Mouse (Mus musculus): ENCODE measurements around the gene Sox13. TPM values are rescaled to one million over a fixed set of nuclear protein-coding genes. Genes with fewer than 3 reads are reported as not detected.
"Not testable (repeated sequence)": the region's sequence is repeated elsewhere in the genome, so short reads cannot be mapped to it uniquely, and the experiment has no call there.

The Sox13 gene
- polyA plus RNA-seq, 1 experiment from 2014 or later, result 5.8 TPM

- H3K4me1 ChIP-seq (replicated peaks; ENCODE audit: control insufficient read depth, insufficient read depth, low read length); H3K9me3 ChIP-seq (ENCODE audit: control insufficient read depth, low read length); H3K4me3 ChIP-seq (replicated peaks; ENCODE audit: low read length); H3K9ac ChIP-seq; DNase-seq (ENCODE audit: low spot score); ATAC-seq (ENCODE audit: low FRiP score); H3K4me2 ChIP-seq (replicated peaks); H3K27me3 ChIP-seq (ENCODE audit: control insufficient read depth, insufficient read depth, low read length); H3K36me3 ChIP-seq (replicated peaks; ENCODE audit: control insufficient read depth, insufficient read depth); H3K27ac ChIP-seq: not testable (repeated sequence)
- WGBS, result 64% methylated on average over 1 of the region's 1 CpGs
Measured at GRCm38 (mm10) chr1:133340403-133340802, 83.8 kb downstream of the Sox13 start.

GRCm38 (mm10) chr1:133333937-133334336 lies 90.2 kb downstream of the Sox13 start:
- no peak for ATAC-seq (ENCODE audit: low FRiP score)
- 39% methylated on average over 6 of the region's 6 CpGs for WGBS
- Histone ChIP-seq H3K4me2 (replicated peaks) (no peak overlapping the region), H3K4me3 (replicated peaks; ENCODE audit: low read length) (no peak overlapping the region), H3K27me3 (ENCODE audit: control insufficient read depth, insufficient read depth, low read length) (peaks cover 10% of the 10 kb centered on the region; the same call in 1 of the 2 replicates), H3K9me3 (ENCODE audit: control insufficient read depth, low read length) (no peaks in the 10 kb centered on the region), H3K27ac (no peak overlapping the region), H3K9ac (no peak overlapping the region), H3K36me3 (replicated peaks; ENCODE audit: control insufficient read depth, insufficient read depth) (no peaks in the 10 kb centered on the region), H3K4me1 (replicated peaks; ENCODE audit: control insufficient read depth, insufficient read depth, low read length) (peaks cover 21% of the 10 kb centered on the region)
- DNase-seq (ENCODE audit: low spot score), result no peak

GRCm38 (mm10) chr1:133332656-133333430 lies 91.3 kb downstream of the Sox13 start:
- Histone ChIP-seq H3K27me3 (ENCODE audit: control insufficient read depth, insufficient read depth, low read length) (peaks cover 15% of the 10 kb centered on the region; the same call in 1 of the 2 replicates), H3K4me3 (replicated peaks; ENCODE audit: low read length) (no peak overlapping the region), H3K4me2 (replicated peaks) (no peak overlapping the region), H3K9ac (no peak overlapping the region), H3K9me3 (ENCODE audit: control insufficient read depth, low read length) (no peaks in the 10 kb centered on the region), H3K36me3 (replicated peaks; ENCODE audit: control insufficient read depth, insufficient read depth) (no peaks in the 10 kb centered on the region), H3K4me1 (replicated peaks; ENCODE audit: control insufficient read depth, insufficient read depth, low read length) (peaks cover 21% of the 10 kb centered on the region), H3K27ac (no peak overlapping the region)
- 92% methylated on average over 11 of the region's 11 CpGs for WGBS
- ATAC-seq (ENCODE audit: low FRiP score) (no peak), DNase-seq (ENCODE audit: low spot score) (no peak)

Other genes with a start within 250 kb of the Sox13 start
- gene Golt1a, start 114.6 kb downstream of the Sox13 start, polyA plus RNA-seq (2014; fragmentation: Nextera tagmentation; extraction: Ambion mirVana), result not detected in 2 replicates
- not detected in 2 replicates for gene Kiss1, start 102.5 kb downstream of the Sox13 start, polyA plus RNA-seq (2014; fragmentation: Nextera tagmentation; extraction: Ambion mirVana)
- gene Ren1, start 73.9 kb downstream of the Sox13 start, polyA plus RNA-seq (2014; fragmentation: Nextera tagmentation; extraction: Ambion mirVana), result 7.3 and 11.1 TPM in 2 replicates
- 20.3 TPM in 2 replicates for gene Etnk2, start 60.8 kb downstream of the Sox13 start, polyA plus RNA-seq (2014; fragmentation: Nextera tagmentation; extraction: Ambion mirVana)
- 381 and 468 TPM in 2 replicates for gene Snrpe, start 185.9 kb upstream of the Sox13 start, polyA plus RNA-seq (2014; fragmentation: Nextera tagmentation; extraction: Ambion mirVana)
- gene Zbed6, start 236.5 kb upstream of the Sox13 start, polyA plus RNA-seq (2014; fragmentation: Nextera tagmentation; extraction: Ambion mirVana), result not detected in 2 replicates
- 5.3 and 5.6 TPM in 2 replicates for gene Gm38394, start 236.9 kb upstream of the Sox13 start, polyA plus RNA-seq (2014; fragmentation: Nextera tagmentation; extraction: Ambion mirVana)